Mouse (Mus musculus): ENCODE measurements at regions not wholly inside any gene's neighbourhood (a gene's known extent, or its start where the extent isn't known, plus 50 kb on each side); places are given as distances from the start of the nearest gene placed in this dataset.

DNA sequence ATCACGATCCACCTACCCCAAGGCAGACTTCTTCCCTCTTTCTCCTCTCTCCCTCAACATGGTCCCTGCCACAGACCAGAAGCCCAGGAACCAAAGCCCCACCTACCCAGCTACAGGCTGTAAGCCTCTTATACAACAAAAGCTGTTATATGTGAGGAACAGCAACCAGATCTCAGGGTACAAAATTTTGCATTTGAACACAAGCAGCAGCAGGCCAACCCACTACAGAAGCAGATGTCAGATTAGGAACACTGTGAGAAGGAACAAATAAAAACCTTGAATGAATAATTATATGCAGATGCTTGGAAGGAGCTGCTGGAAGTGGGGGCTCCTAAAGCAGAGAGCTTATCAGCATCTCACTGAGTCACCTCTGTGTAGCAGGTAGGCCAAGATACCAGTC, 444.8 kb downstream of the Tox3 start:
- TF ChIP-seq MAZ (IDR thresholded peaks at IDR 0.05; ENCODE audit: low read depth, low read length) (no peak), POLR2A (IDR thresholded peaks at IDR 0.05; ENCODE audit: low read depth, low read length) (no peak), CTCF (conservative IDR thresholded peaks at IDR 0.05 in 1 of 2, IDR thresholded peaks at IDR 0.05 in 1 of 2; ENCODE audit: low read depth in 2 of 2, low read length in 2 of 2) (no peak), MAFK (IDR thresholded peaks at IDR 0.05; ENCODE audit: insufficient replicate concordance, low read length) (no peak), MXI1 (IDR thresholded peaks at IDR 0.05; ENCODE audit: low read depth, low read length) (no peak), E2F4 (IDR thresholded peaks at IDR 0.05; ENCODE audit: insufficient replicate concordance, low read depth, low read length) (no peak), ETS1 (conservative IDR thresholded peaks at IDR 0.05; ENCODE audit: low read depth, low read length) (no peak), POLR2AphosphoS2 (IDR thresholded peaks at IDR 0.05; ENCODE audit: low read depth, low read length) (no peak), ZNF384 (IDR thresholded peaks at IDR 0.05; ENCODE audit: low read depth, low read length) (no peak), EP300 (IDR thresholded peaks at IDR 0.05; ENCODE audit: low read length) (no peak)
